Mouse (Mus musculus) hindbrain, embryonic 11.5 days (tissue): ENCODE measurements around the gene Fabp3. TPM values are rescaled to one million over a fixed set of nuclear protein-coding genes. Genes with fewer than 3 reads are reported as not detected.

ENCODE experiments used
- ATAC-seq: fragments of 200-750 bp; cut with Nextera tagmentation; 2 replicates; pipeline ENCODE4 v1.8.0; 2017; ENCODE audit warnings: mild to moderate bottlenecking, moderate TSS enrichment, moderate library complexity; ENCODE audit not compliant: low FRiP score
- DNase-seq: peaks from one replicate; pipeline ENCODE4 v3.0.0-alpha.2; 2015; ENCODE audit warnings: low spot score
- H3K27ac ChIP-seq: fragments of 300-500 bp; sonication (generic); 2 replicates; pipeline ENCODE4 v1.5.1; 2014; ENCODE audit warnings: mild to moderate bottlenecking, low read depth, low read length
- H3K27me3 ChIP-seq: fragments of 300-500 bp; sonication (generic); 2 replicates; pipeline ENCODE4 v1.6.1; 2014; ENCODE audit warnings: mild to moderate bottlenecking, low read length, moderate library complexity, mixed read lengths; ENCODE audit not compliant: control insufficient read depth, insufficient read depth
- H3K36me3 ChIP-seq: fragments of 300-500 bp; sonication (generic); 2 replicates; pipeline ENCODE4 v1.6.1; 2014; ENCODE audit warnings: mild to moderate bottlenecking, low read length, moderate library complexity, mixed read lengths; ENCODE audit not compliant: control insufficient read depth, insufficient read depth
- H3K4me1 ChIP-seq: fragments of 300-500 bp; sonication (generic); replicated peaks from 2 replicates; pipeline ENCODE4 v1.6.1; 2014; ENCODE audit warnings: low read length, mixed read lengths; ENCODE audit not compliant: control insufficient read depth, insufficient read depth
- H3K4me2 ChIP-seq: fragments of 300-500 bp; sonication (generic); replicated peaks from 2 replicates; pipeline ENCODE4 v1.6.1; 2014; ENCODE audit warnings: mild to moderate bottlenecking, low read depth, low read length
- H3K4me3 ChIP-seq: fragments of 300-500 bp; sonication (generic); 2 replicates; pipeline ENCODE4 v1.5.1; 2014; ENCODE audit warnings: low read depth, low read length
- H3K9ac ChIP-seq: fragments of 300-500 bp; sonication (generic); 2 replicates; pipeline ENCODE4 v1.6.1; 2014; ENCODE audit warnings: low read depth, low read length
- H3K9me3 ChIP-seq: fragments of 300-500 bp; sonication (generic); 2 replicates; pipeline ENCODE4 v1.6.1; 2016; ENCODE audit warnings: low read length; ENCODE audit not compliant: control insufficient read depth
- WGBS: fragments of 180-500 bp; shearing (Covaris S2); extraction: QIAGEN DNeasy Blood & Tissue Kit; methylation state at CpG from one replicate; pipeline ENCODE4 v1.1.7; 2014; 5-methylcytosine and 5-hydroxymethylcytosine counted together
- polyA plus RNA-seq: library from polyadenylated mRNA; unstranded; fragments of >200 nt; fragmentation: Nextera tagmentation; extraction: Ambion mirVana; gene quantifications from 2 replicates; pipeline ENCODE4 v1.2.1, GENCODE M21; 2014

Gene Fabp3
- polyA plus RNA-seq, 1 experiment from 2014 or later, result 27.7 TPM

GRCm38 (mm10) chr4:130283826-130284225 is 24.6 kb upstream of the Fabp3 start:
- no peaks in the 10 kb centered on the region for H3K27me3 ChIP-seq
- H3K9me3 ChIP-seq, result no peaks in the 10 kb centered on the region
- no peaks in the 10 kb centered on the region for H3K36me3 ChIP-seq
- no peak overlapping the region for H3K9ac ChIP-seq
- H3K27ac ChIP-seq, result no peak overlapping the region
- DNase-seq, result no peak
- WGBS, result 89% methylated on average over 9 of the region's 9 CpGs
- no peak for ATAC-seq
- no peak overlapping the region for H3K4me2 ChIP-seq
- H3K4me3 ChIP-seq, result no peak overlapping the region
- H3K4me1 ChIP-seq, result 0 out of 2 replicates have a peak, but pooled peaks cover 2% of the 10 kb centered on the region

DNA sequence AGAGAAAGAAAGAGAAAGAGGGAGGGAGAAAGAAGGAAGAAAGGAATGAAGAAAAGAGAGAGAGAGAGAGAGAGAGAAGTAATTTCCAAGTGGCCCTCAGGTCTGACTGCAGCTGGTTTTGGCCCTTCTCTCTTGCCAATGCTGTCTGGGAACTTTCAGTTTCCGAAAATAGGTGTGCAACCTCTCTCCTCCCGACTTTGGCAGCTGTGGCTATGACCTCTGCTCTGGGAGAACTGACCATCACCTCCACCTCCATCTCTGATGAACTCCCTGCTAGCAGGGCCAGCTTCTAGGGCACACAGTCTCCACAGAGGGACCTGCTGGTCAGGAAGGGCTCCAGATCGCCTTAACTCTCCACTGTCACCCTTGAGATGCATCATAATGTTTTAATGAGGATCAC is 21.9 kb upstream of the Fabp3 start:
- no peak for ATAC-seq
- Histone ChIP-seq H3K9me3 (no peaks in the 10 kb centered on the region), H3K27me3 (no peaks in the 10 kb centered on the region), H3K9ac (no peak overlapping the region), H3K36me3 (no peaks in the 10 kb centered on the region), H3K4me3 (no peak overlapping the region), H3K27ac (no peak overlapping the region), H3K4me2 (no peak overlapping the region), H3K4me1 (no peaks in the 10 kb centered on the region)
- WGBS, result 50% methylated on average over 3 of the region's 3 CpGs
- DNase-seq, result no peak

GRCm38 (mm10) chr4:130289824-130290223 is 18.6 kb upstream of the Fabp3 start:
- H3K27ac ChIP-seq, result no peak overlapping the region
- no peak overlapping the region for H3K4me2 ChIP-seq
- DNase-seq, result no peak
- no peaks in the 10 kb centered on the region for H3K4me1 ChIP-seq
- no peaks in the 10 kb centered on the region for H3K9me3 ChIP-seq
- WGBS, result 78% methylated on average over 3 of the region's 3 CpGs
- no peak overlapping the region for H3K4me3 ChIP-seq
- ATAC-seq, result no peak
- H3K27me3 ChIP-seq, result no peaks in the 10 kb centered on the region
- H3K36me3 ChIP-seq, result no peaks in the 10 kb centered on the region
- H3K9ac ChIP-seq, result no peak overlapping the region

DNA sequence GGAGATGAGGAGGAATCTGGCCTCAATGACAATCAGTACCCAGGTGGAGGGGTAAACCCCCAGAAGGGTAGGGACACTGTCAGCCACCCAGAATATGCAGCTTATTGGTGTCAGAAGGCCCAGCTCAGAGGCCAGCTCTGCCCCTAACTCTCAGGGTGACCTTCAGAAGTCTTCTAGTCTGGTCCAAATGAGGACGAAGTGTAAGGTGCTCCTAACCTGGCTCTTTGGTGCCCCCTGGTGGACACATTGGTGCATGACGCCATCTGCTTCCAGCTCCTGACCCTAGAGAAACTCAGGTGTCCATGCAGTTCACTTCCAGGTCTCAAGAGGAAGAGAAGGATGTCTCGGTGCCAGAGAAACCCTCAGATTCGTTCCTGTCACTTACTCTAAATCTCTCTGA is 16.1 kb upstream of the Fabp3 start:
- ATAC-seq (peak; percentile 33; the same call in 1 of the 2 replicates), DNase-seq (peak; percentile 91)
- H3K9me3 ChIP-seq, result no peaks in the 10 kb centered on the region
- H3K27ac ChIP-seq, result no peak overlapping the region
- H3K9ac ChIP-seq, result no peak overlapping the region
- 5% methylated on average over 4 of the region's 4 CpGs for WGBS
- H3K4me3 ChIP-seq, result no peak overlapping the region
- no peak overlapping the region for H3K4me2 ChIP-seq
- no peaks in the 10 kb centered on the region for H3K36me3 ChIP-seq
- no peaks in the 10 kb centered on the region for H3K4me1 ChIP-seq
- H3K27me3 ChIP-seq, result peaks cover 2% of the 10 kb centered on the region; the same call in 1 of the 2 replicates

DNA sequence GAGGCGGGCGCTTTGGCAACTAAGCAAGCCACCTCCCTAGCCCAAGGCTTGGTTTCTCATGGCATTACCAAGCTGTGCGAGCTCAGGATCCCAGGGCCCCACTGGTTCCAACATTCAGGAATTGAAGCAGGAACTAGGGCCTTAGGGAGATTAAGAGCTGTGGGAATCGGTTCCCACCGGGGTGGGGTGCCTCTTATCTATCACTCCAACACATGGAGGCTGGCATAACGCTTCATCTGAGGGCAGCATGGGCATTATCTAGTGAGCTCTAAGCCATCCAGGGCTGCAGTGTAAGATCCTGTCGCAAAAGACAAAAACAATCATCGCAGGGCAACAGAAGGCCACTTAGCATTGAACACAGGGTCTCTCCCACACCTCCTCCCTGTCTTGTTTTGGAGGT is 13.9 kb upstream of the Fabp3 start:
- no peaks in the 10 kb centered on the region for H3K9me3 ChIP-seq

GRCm38 (mm10) chr4:130295047-130295745 is 13.2 kb upstream of the Fabp3 start:
- Histone ChIP-seq H3K36me3 (no peaks in the 10 kb centered on the region), H3K27me3 (peaks cover 2% of the 10 kb centered on the region; the same call in 1 of the 2 replicates), H3K27ac (no peak overlapping the region), H3K4me2 (no peak overlapping the region), H3K9me3 (no peaks in the 10 kb centered on the region), H3K9ac (no peak overlapping the region), H3K4me3 (no peak overlapping the region), H3K4me1 (no peaks in the 10 kb centered on the region)
- WGBS, result 64% methylated on average over 23 of the region's 23 CpGs
- DNase-seq, result no peak
- ATAC-seq, result no peak

More for the DNA sequence above, 13.9 kb upstream of the Fabp3 start:
- ATAC-seq (no peak), DNase-seq (no peak)
- Histone ChIP-seq H3K9ac (no peak overlapping the region), H3K27me3 (peaks cover 2% of the 10 kb centered on the region; the same call in 1 of the 2 replicates), H3K36me3 (no peaks in the 10 kb centered on the region), H3K4me2 (no peak overlapping the region), H3K4me3 (no peak overlapping the region), H3K27ac (no peak overlapping the region), H3K4me1 (no peaks in the 10 kb centered on the region)
- WGBS, result 83% methylated on average over 8 of the region's 8 CpGs

- Histone ChIP-seq H3K4me3 (no peak overlapping the region), H3K4me2 (no peak overlapping the region), H3K9ac (no peak overlapping the region), H3K9me3 (no peaks in the 10 kb centered on the region), H3K36me3 (no peaks in the 10 kb centered on the region), H3K4me1 (no peaks in the 10 kb centered on the region), H3K27ac (no peak overlapping the region), H3K27me3 (peaks cover 2% of the 10 kb centered on the region; the same call in 1 of the 2 replicates)
- ATAC-seq (no peak), DNase-seq (no peak)
- 88% methylated on average over 13 of the region's 13 CpGs for WGBS
Measured at GRCm38 (mm10) chr4:130296243-130296965, 12.0 kb upstream of the Fabp3 start.

DNA sequence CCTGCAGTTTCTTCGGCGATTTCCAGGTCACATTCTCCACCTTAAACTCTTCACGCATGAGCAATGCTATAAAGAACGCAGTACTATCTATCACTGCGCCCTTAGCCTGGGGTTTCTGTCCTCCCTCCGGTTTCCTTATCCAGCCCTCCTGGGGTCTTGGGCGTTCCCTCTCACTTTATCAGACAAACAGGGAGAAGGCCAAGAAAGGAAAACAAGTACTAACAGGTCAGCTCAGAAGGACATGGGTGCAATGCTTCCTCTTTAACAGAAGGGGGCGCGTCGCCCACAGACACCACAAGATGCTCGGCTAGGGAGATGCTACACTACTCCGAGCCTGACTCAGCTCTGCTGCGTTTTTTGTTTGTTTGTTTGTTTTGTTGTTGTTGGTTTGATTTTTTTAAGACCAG is 11.3 kb upstream of the Fabp3 start:
- H3K27me3 ChIP-seq, result peaks cover 2% of the 10 kb centered on the region; the same call in 1 of the 2 replicates
- H3K9ac ChIP-seq, result no peak overlapping the region
- no peaks in the 10 kb centered on the region for H3K9me3 ChIP-seq
- no peak overlapping the region for H3K27ac ChIP-seq
- WGBS, result 23% methylated on average over 13 of the region's 13 CpGs
- DNase-seq (peak; percentile 73), ATAC-seq (no peak)
- no peaks in the 10 kb centered on the region for H3K4me1 ChIP-seq
- H3K4me2 ChIP-seq, result no peak overlapping the region
- H3K4me3 ChIP-seq, result no peak overlapping the region
- H3K36me3 ChIP-seq, result no peaks in the 10 kb centered on the region
